Mouse (Mus musculus): ENCODE measurements around the gene Orm1. TPM values are rescaled to one million over a fixed set of nuclear protein-coding genes. Genes with fewer than 3 reads are reported as not detected.
A peak's percentile ranks its signal among the peaks of the same experiment; 100 is the strongest.

Orm1 gene
- polyA plus RNA-seq, 1 experiment from 2014 or later = not detected

DNA sequence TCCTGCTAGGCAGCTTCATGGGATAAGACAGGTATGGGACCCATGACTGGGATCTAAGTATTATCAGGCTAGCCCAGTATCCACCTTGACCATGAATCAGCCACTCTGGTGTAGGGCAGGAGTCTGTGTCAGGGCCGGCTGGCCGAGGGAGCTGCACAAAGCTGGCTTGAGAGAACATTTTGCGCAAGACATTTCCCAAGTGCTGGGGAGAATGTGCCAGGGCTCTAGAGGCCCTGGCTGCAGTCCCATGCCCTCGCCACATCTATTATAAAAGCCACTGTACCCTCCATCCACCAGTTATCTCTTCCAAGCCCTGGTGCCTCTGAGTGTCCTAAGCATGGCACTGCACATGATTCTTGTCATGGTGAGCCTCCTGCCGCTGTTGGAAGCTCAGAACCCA is 17.8 kb downstream of the Orm1 start, which contains the start of gene Orm2:
TSS of gene Orm2 (plus strand) at position 300 of the 400 bp plus-strand sequence.
- Histone ChIP-seq H3K9me3 (replicated peaks) (no peaks in the 10 kb centered on the region), H3K4me1 (0 out of 2 replicates have a peak, but pooled peaks cover 2% of the 10 kb centered on the region), H3K4me3 (no peak within 1 kb of the TSS), H3K4me2 (replicated peaks) (no peak within 1 kb of the TSS), H3K27ac (no peak within 1 kb of the TSS), H3K9ac (no peak within 1 kb of the TSS), H3K27me3 (no peaks in the 10 kb centered on the region), H3K36me3 (no peaks in the 10 kb centered on the region)
- no peak for ATAC-seq (ENCODE audit: low FRiP score)
- WGBS = 94% methylated on average over 5 of the region's 5 CpGs

DNA sequence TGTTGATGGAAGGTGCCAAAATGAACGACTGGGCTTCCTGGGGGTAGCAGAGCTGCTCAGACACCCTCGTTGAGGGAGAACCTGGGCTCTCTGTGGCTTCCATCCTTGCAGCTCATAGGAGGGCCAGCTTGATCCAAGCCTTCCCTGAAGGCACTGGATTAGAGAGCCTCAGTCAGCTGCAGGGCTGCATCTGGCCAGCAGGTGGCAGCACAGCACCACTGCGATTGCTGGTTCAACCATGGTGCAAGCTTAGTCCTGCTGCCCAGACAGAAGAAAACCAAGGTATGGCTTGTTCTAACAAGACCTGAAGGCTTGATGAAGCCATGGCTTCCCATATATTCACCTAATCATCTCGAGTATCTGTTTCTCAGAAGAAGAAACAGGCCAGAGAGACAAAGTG is 24.2 kb downstream of the Orm1 start:
- Histone ChIP-seq H3K4me1 (peaks cover 7% of the 10 kb centered on the region), H3K9me3 (replicated peaks) (no peaks in the 10 kb centered on the region), H3K4me2 (replicated peaks) (no peak overlapping the region), H3K9ac (no peak overlapping the region), H3K27ac (no peak overlapping the region), H3K27me3 (no peaks in the 10 kb centered on the region), H3K36me3 (peaks cover 38% of the 10 kb centered on the region), H3K4me3 (no peak overlapping the region)
- 15% methylated on average over 4 of the region's 4 CpGs for WGBS
- peak; percentile 41; the same call in 1 of the 2 replicates for ATAC-seq (ENCODE audit: low FRiP score)

- no peak for ATAC-seq (ENCODE audit: low FRiP score)
Observed at GRCm38 (mm10) chr4:63370897-63371296, 26.5 kb downstream of the Orm1 start.

DNA sequence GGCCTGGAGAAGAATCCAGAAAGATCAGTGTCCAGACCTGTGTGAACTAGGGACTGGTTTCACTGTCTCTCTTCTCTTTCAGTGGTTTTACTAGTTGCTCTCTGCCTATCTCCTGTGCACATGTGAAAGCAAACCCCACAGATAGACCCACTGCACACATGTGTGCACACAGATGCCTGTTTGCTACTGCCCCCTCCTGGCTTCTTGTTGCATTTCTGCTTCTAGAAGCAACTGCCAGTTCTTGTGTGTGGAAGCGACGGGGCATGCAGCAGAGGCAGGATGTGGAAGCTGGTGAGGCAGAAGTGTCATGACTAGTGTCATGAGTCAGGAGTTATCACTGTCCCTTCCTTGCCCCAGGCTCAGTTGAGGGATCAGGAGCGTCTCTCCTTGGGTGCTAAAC is 27.5 kb downstream of the Orm1 start:
- 63% methylated on average over 3 of the region's 3 CpGs for WGBS
- H3K27me3 ChIP-seq = no peaks in the 10 kb centered on the region

More at GRCm38 (mm10) chr4:63370897-63371296, 26.5 kb downstream of the Orm1 start:
- WGBS = 31% methylated on average over 7 of the region's 7 CpGs
- no peak overlapping the region for H3K4me3 ChIP-seq
- H3K4me1 ChIP-seq = peaks cover 7% of the 10 kb centered on the region
- no peak overlapping the region for H3K4me2 ChIP-seq (replicated peaks)
- H3K27ac ChIP-seq = no peak overlapping the region
- peaks cover 58% of the 10 kb centered on the region for H3K36me3 ChIP-seq
- no peaks in the 10 kb centered on the region for H3K9me3 ChIP-seq (replicated peaks)
- no peak overlapping the region for H3K9ac ChIP-seq
- H3K27me3 ChIP-seq = no peaks in the 10 kb centered on the region

DNA sequence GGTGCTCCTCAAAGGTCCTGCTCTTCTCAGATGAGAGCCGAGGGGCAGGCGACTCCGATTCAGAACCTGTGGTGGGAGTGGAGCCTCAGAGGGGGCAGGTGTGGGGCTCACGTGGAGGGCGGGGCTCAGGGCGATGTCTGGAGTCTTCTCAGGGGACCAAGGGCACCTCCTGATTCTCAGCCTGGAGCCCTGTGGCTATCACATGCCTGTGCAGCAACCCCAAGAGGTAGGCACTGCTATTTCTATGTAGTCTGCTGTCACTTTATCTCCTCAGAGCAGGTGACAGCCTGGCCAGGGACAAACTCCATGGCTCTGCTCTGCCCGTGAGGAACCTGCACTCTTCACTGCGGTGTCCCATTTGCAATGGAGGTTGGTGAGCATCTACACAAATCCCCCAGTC is 29.0 kb downstream of the Orm1 start:
- WGBS = 91% methylated on average over 8 of the region's 8 CpGs

More for the DNA sequence above, 27.5 kb downstream of the Orm1 start:
- H3K4me3 ChIP-seq = no peak overlapping the region
- peaks cover 68% of the 10 kb centered on the region for H3K36me3 ChIP-seq
- no peak overlapping the region for H3K27ac ChIP-seq
- ATAC-seq (ENCODE audit: low FRiP score) = no peak
- H3K9me3 ChIP-seq (replicated peaks) = no peaks in the 10 kb centered on the region
- peaks cover 7% of the 10 kb centered on the region for H3K4me1 ChIP-seq
- H3K4me2 ChIP-seq (replicated peaks) = no peak overlapping the region
- no peak overlapping the region for H3K9ac ChIP-seq

GRCm38 (mm10) chr4:63374331-63374730 is 30.0 kb downstream of the Orm1 start:
- ATAC-seq (ENCODE audit: low FRiP score) = no peak
- Histone ChIP-seq H3K27ac (no peak overlapping the region), H3K9me3 (replicated peaks) (no peaks in the 10 kb centered on the region), H3K36me3 (peaks cover 79% of the 10 kb centered on the region), H3K4me2 (replicated peaks) (no peak overlapping the region), H3K9ac (no peak overlapping the region), H3K4me3 (no peak overlapping the region), H3K4me1 (peaks cover 7% of the 10 kb centered on the region), H3K27me3 (no peaks in the 10 kb centered on the region)
- 90% methylated on average over 12 of the region's 12 CpGs for WGBS

More for the DNA sequence above, 29.0 kb downstream of the Orm1 start:
- peaks cover 7% of the 10 kb centered on the region for H3K4me1 ChIP-seq
- H3K4me2 ChIP-seq (replicated peaks) = no peak overlapping the region
- H3K9me3 ChIP-seq (replicated peaks) = no peaks in the 10 kb centered on the region
- no peaks in the 10 kb centered on the region for H3K27me3 ChIP-seq
- no peak overlapping the region for H3K27ac ChIP-seq
- H3K36me3 ChIP-seq = peaks cover 70% of the 10 kb centered on the region
- ATAC-seq (ENCODE audit: low FRiP score) = no peak
- H3K4me3 ChIP-seq = no peak overlapping the region
- H3K9ac ChIP-seq = no peak overlapping the region

GRCm38 (mm10) chr4:63375367-63375766 is 31.0 kb downstream of the Orm1 start:
- H3K9ac ChIP-seq = no peak overlapping the region
- H3K27ac ChIP-seq = no peak overlapping the region
- no peaks in the 10 kb centered on the region for H3K9me3 ChIP-seq (replicated peaks)
- peaks cover 7% of the 10 kb centered on the region for H3K4me1 ChIP-seq
- no peak for ATAC-seq (ENCODE audit: low FRiP score)
- no peak overlapping the region for H3K4me3 ChIP-seq
- H3K27me3 ChIP-seq = no peaks in the 10 kb centered on the region
- no peak overlapping the region for H3K4me2 ChIP-seq (replicated peaks)
- 73% methylated on average over 1 of the region's 1 CpGs for WGBS
- H3K36me3 ChIP-seq = peaks cover 86% of the 10 kb centered on the region

DNA sequence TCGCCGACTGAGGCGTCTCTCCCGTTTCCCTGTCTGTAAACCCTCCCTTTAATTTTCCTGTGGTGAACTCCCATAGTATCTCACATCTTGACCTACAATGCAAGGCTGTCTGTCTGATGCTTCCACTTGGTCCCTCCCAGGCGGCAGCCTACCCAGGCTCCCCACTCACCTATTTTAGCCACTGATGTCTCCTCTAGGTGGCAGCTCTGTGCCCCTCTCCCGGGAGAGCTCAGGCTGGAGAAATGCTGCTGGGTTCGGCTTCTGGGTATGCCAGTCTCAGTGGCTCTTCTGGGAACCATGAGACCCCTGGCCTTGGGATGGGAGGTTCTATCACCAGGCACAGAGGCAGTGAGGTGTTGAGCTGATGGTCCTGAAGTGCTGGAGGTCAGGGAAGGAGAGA is 33.1 kb downstream of the Orm1 start:
- Histone ChIP-seq H3K4me3 (no peak overlapping the region), H3K36me3 (peaks cover 92% of the 10 kb centered on the region), H3K4me1 (no peaks in the 10 kb centered on the region), H3K9ac (no peak overlapping the region), H3K27me3 (no peaks in the 10 kb centered on the region), H3K9me3 (replicated peaks) (no peaks in the 10 kb centered on the region), H3K27ac (no peak overlapping the region), H3K4me2 (replicated peaks) (no peak overlapping the region)
- 67% methylated on average over 7 of the region's 7 CpGs for WGBS
- 0 out of 2 replicates have a peak, but pooled peaks have one; percentile 1 for ATAC-seq (ENCODE audit: low FRiP score)

- H3K36me3 ChIP-seq = peaks cover 53% of the 10 kb centered on the region
- H3K27me3 ChIP-seq = no peaks in the 10 kb centered on the region
- H3K9ac ChIP-seq = no peak overlapping the region
- H3K4me1 ChIP-seq = peaks cover under 1% of the 10 kb centered on the region; the same call in 1 of the 2 replicates
- WGBS = 91% methylated on average over 4 of the region's 4 CpGs
- no peak overlapping the region for H3K4me2 ChIP-seq (replicated peaks)
- no peak overlapping the region for H3K27ac ChIP-seq
- H3K4me3 ChIP-seq = no peak overlapping the region
- no peaks in the 10 kb centered on the region for H3K9me3 ChIP-seq (replicated peaks)
- no peak for ATAC-seq (ENCODE audit: low FRiP score)
Observed at GRCm38 (mm10) chr4:63382676-63383369, 38.5 kb downstream of the Orm1 start.

DNA sequence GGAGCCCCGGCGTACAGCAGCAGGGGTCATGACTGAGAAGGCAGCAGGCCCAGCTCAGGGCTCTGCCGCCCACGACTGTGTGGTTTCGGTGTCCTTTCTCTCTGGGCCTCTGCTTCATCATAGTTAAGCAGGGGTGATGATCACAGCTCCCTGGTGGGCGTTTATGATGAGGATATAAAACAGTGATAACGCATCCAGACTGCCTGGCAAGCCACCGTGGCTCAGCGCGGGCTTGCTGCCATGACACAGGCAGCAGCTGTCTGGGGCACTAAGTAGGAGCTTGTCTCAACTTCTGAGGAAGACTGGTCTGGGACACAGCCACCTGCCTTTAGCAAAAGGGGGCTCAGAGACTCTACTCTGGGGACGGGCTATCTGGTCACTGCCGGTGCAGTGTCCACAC is 39.1 kb downstream of the Orm1 start:
- ATAC-seq (ENCODE audit: low FRiP score) = no peak
- H3K36me3 ChIP-seq = peaks cover 49% of the 10 kb centered on the region

GRCm38 (mm10) chr4:63384262-63384661 is 39.9 kb downstream of the Orm1 start:
- Histone ChIP-seq H3K9me3 (replicated peaks) (no peaks in the 10 kb centered on the region), H3K4me1 (peaks cover 15% of the 10 kb centered on the region), H3K36me3 (peaks cover 41% of the 10 kb centered on the region), H3K4me2 (replicated peaks) (no peak overlapping the region), H3K27ac (no peak overlapping the region), H3K27me3 (no peaks in the 10 kb centered on the region), H3K9ac (no peak overlapping the region), H3K4me3 (no peak overlapping the region)
- no peak for ATAC-seq (ENCODE audit: low FRiP score)
- 92% methylated on average over 4 of the region's 4 CpGs for WGBS

More for the DNA sequence above, 39.1 kb downstream of the Orm1 start:
- peaks cover 7% of the 10 kb centered on the region for H3K4me1 ChIP-seq
- H3K9me3 ChIP-seq (replicated peaks) = no peaks in the 10 kb centered on the region
- H3K9ac ChIP-seq = no peak overlapping the region
- 92% methylated on average over 12 of the region's 12 CpGs for WGBS
- no peak overlapping the region for H3K4me3 ChIP-seq
- H3K27me3 ChIP-seq = no peaks in the 10 kb centered on the region
- no peak overlapping the region for H3K4me2 ChIP-seq (replicated peaks)
- H3K27ac ChIP-seq = no peak overlapping the region

DNA sequence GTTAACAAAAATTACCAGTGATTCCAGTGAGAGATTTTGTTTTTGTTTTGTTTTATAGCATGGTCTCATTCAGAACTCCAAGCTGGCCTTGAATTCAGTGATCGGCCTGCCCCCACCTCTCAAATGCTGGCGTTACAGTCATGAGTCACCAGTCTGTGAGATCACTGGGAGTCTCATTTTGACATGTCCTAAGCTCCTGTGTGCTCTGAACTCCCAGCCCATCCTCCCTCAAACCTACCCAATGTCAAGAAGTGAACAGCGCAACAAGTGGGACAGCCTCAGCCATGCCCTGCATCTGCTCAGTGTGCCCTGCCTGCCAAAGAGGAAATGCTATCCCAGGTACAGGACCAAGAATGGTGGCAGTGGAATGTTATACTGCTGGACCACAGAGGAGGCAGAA is 40.9 kb downstream of the Orm1 start:
- Histone ChIP-seq H3K9ac (no peak overlapping the region), H3K4me3 (no peak overlapping the region), H3K36me3 (peaks cover 31% of the 10 kb centered on the region), H3K27ac (no peak overlapping the region), H3K4me2 (replicated peaks) (no peak overlapping the region), H3K4me1 (peaks cover 22% of the 10 kb centered on the region), H3K9me3 (replicated peaks) (no peaks in the 10 kb centered on the region), H3K27me3 (no peaks in the 10 kb centered on the region)
- no peak for ATAC-seq (ENCODE audit: low FRiP score)
- 89% methylated on average over 3 of the region's 3 CpGs for WGBS

DNA sequence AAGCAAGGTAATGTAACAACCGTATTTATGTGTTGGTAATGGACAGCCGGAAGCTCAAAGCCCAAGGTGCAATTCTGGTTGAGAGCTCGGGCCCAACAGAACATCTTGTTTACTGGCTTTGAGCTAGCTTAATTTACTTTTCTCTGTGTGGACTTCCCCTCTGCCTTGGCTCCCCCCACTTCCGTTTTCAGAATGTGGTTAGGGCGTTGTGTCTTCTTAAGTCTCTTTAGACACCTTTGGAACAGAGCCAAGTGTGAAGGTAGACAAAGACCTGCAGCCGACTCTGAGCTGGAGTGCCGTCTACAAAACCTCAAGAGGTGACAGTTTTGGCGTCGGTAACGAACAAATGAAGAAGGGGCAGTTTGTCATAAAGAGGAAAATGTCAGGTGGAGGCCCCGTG is 41.4 kb downstream of the Orm1 start:
- Histone ChIP-seq H3K4me2 (replicated peaks) (no peak overlapping the region), H3K27me3 (no peaks in the 10 kb centered on the region), H3K9me3 (replicated peaks) (no peaks in the 10 kb centered on the region), H3K36me3 (peaks cover 26% of the 10 kb centered on the region), H3K4me3 (no peak overlapping the region), H3K4me1 (peaks cover 25% of the 10 kb centered on the region), H3K27ac (no peak overlapping the region), H3K9ac (no peak overlapping the region)
- 89% methylated on average over 11 of the region's 11 CpGs for WGBS
- no peak for ATAC-seq (ENCODE audit: low FRiP score)

Data from hindbrain, embryonic 12.5 days (tissue).